Mouse (Mus musculus) cortical plate, adult 2 months (tissue): ENCODE data around the gene Glrx3. TPM values are rescaled to one million over a fixed set of nuclear protein-coding genes. Genes with fewer than 3 reads are reported as not detected.
A peak's percentile ranks its signal among the peaks of the same experiment; 100 is the strongest.

Experiments used
- H3K27ac ChIP-seq: fragments of 200-500 bp; 2 replicates; pipeline ENCODE4 v1.5.1; 2012; ENCODE audit warnings: low read length, control low read depth, inconsistent platforms; ENCODE audit not compliant: insufficient read depth
- H3K4me1 ChIP-seq: fragments of 200-500 bp; 2 replicates; pipeline ENCODE4 v1.6.1; 2011; ENCODE audit warnings: low read length; ENCODE audit not compliant: control insufficient read depth, insufficient read depth
- H3K4me3 ChIP-seq: fragments of 200-500 bp; 2 replicates; pipeline ENCODE4 v1.5.1; 2011; ENCODE audit warnings: mild to moderate bottlenecking, low read length, control low read depth; ENCODE audit not compliant: insufficient read depth
- CTCF ChIP-seq: fragments of 200-500 bp; IDR thresholded peaks from 2 replicates; pipeline ENCODE4 v1.5.1; 2011; ENCODE audit warnings: mild to moderate bottlenecking, control low read depth, low read length; ENCODE audit not compliant: insufficient read depth; ENCODE audit errors: extremely low read depth
- POLR2A ChIP-seq: fragments of 200-500 bp; IDR thresholded peaks from 2 replicates; pipeline ENCODE4 v1.6.1; 2011; ENCODE audit warnings: mild to moderate bottlenecking, low read length, control low read depth; ENCODE audit not compliant: insufficient read depth; ENCODE audit errors: extremely low read depth
- polyA plus RNA-seq: library from polyadenylated mRNA; depleted of rRNA; stranded (reverse); fragments of >200 nt; gene quantifications from 2 replicates; pipeline ENCODE4 v1.2.3, GENCODE M21; 2012; rRNA removed

Glrx3 gene
- 101 and 102 TPM in 2 replicates for polyA plus RNA-seq

- Histone ChIP-seq H3K4me1 (no peaks in the 10 kb centered on the region), H3K4me3 (peak within 1 kb of the TSS; percentile 74), H3K27ac (peak within 1 kb of the TSS; percentile 38; the same call in 1 of the 2 replicates)
- peak; percentile 42; the same call in 1 of the 2 replicates for TF ChIP-seq POLR2A
- no peak for TF ChIP-seq CTCF
These were observed at the start of gene Glrx3 for GRCm38 (mm10) chr7:137437440-137438178. Gene Glrx3, plus strand, starts transcription at chr7:137437614.

- Histone ChIP-seq H3K4me3 (no peak overlapping the region), H3K4me1 (no peaks in the 10 kb centered on the region), H3K27ac (no peak overlapping the region)
- TF ChIP-seq POLR2A: no peak
- TF ChIP-seq CTCF: no peak
These were observed 49.6 kb upstream of the Glrx3 start for GRCm38 (mm10) chr7:137387863-137388262.

- Histone ChIP-seq H3K4me1 (no peaks in the 10 kb centered on the region), H3K4me3 (no peak overlapping the region), H3K27ac (no peak overlapping the region)
- TF ChIP-seq POLR2A (no peak), CTCF (no peak)
These were observed 42.0 kb upstream of the Glrx3 start for GRCm38 (mm10) chr7:137395421-137395820.

- Histone ChIP-seq H3K27ac (no peak overlapping the region), H3K4me1 (no peaks in the 10 kb centered on the region), H3K4me3 (no peak overlapping the region)
- TF ChIP-seq POLR2A (no peak), CTCF (no peak)
These were observed 40.0 kb upstream of the Glrx3 start for GRCm38 (mm10) chr7:137397361-137397910.

- Histone ChIP-seq H3K4me3 (no peak overlapping the region), H3K4me1 (no peaks in the 10 kb centered on the region), H3K27ac (no peak overlapping the region)
- no peak for TF ChIP-seq CTCF
- TF ChIP-seq POLR2A: no peak
These were observed 38.4 kb upstream of the Glrx3 start for GRCm38 (mm10) chr7:137398973-137399372.

GRCm38 (mm10) chr7:137404146-137404545 is 33.3 kb upstream of the Glrx3 start:
- Histone ChIP-seq H3K4me1 (no peaks in the 10 kb centered on the region), H3K4me3 (no peak overlapping the region)
- TF ChIP-seq POLR2A (no peak), CTCF (no peak)

GRCm38 (mm10) chr7:137407428-137408058 is 29.9 kb upstream of the Glrx3 start:
- Histone ChIP-seq H3K4me3 (no peak overlapping the region), H3K4me1 (0 out of 2 replicates have a peak, but pooled peaks cover 2% of the 10 kb centered on the region), H3K27ac (no peak overlapping the region)
- TF ChIP-seq POLR2A (no peak), CTCF (no peak)

More at GRCm38 (mm10) chr7:137404146-137404545, 33.3 kb upstream of the Glrx3 start:
- H3K27ac ChIP-seq: no peak overlapping the region

GRCm38 (mm10) chr7:137410337-137411197 is 26.8 kb upstream of the Glrx3 start, which contains the start of gene 9430038I01Rik:
Gene 9430038I01Rik, minus strand, starts transcription at chr7:137410762.
- peak within 1 kb of the TSS; percentile 82 for H3K27ac ChIP-seq
- TF ChIP-seq POLR2A (peak; percentile 70; the same call in 1 of the 2 replicates), CTCF (no peak)
- 0 out of 2 replicates have a peak, but pooled peaks cover 2% of the 10 kb centered on the region for H3K4me1 ChIP-seq
- H3K4me3 ChIP-seq: peak within 1 kb of the TSS; percentile 63

- no peak overlapping the region for H3K27ac ChIP-seq
- H3K4me3 ChIP-seq: no peak overlapping the region
- 0 out of 2 replicates have a peak, but pooled peaks cover 2% of the 10 kb centered on the region for H3K4me1 ChIP-seq
- TF ChIP-seq CTCF: no peak
These were observed 22.7 kb upstream of the Glrx3 start for GRCm38 (mm10) chr7:137414710-137415109.
